Mouse (Mus musculus): ENCODE results near the gene 4930404H24Rik.

Gene 4930404H24Rik

DNA sequence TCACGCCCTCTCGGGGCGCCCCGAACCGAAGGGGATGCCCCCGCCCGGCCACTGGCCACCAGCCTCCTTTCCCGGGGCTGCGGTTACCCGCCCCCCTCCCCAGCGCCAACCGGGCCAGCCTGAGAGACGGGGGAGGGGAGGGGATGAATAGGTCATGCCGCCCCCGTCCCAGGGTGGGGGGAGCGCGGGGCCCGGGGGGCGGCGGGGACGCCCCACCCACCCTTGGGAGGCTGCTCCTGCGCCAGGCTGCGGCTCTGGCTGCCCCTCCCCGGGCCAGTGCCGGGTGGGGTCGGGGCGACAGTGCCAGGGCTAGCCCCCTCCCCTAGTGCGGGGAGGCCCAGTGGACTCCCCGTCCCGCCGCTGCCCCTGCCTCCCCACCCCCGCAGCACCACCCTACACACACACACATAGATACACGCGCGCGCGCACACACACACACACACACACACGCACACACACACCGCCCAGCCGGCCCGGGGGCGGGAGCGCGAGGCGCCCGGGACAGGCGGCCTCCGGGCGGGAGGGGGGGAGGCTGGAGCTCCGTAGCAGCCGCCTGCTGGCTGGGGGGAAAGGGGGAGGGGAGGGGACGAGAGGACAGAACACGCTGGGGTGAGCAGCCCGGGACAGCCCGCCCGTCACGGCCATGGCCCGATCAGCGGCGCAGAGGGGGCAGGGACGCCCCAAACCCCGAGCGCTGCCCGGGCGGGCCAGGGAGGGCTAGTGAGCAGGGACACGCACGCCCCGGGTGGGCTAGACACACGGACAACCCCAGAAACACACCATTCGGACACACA lies 36.2 kb downstream of the 4930404H24Rik start:
- no peak for ATAC-seq (ENCODE audit: insufficient number of reproducible peaks, low FRiP score, low TSS enrichment)

DNA sequence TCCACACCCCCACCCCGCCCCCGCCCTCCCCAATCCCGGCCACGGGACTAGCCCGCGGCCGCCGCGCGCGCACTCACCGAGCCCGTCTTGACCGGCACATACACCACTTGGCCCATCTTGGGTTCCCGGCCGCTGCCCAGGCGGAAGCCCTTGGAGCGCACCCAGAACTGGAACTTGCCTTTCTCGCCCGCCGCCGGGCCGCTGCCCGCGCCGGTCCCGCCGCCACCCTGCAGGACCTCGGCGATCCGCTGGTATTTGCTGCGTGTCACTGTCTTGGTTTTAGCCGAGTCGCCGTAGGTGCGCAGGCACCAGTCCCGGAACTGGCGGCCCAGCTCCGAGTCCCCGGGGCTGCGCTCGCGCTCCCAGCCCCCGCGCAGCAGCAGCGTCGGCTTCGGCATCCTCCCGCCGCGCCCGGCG lies 36.8 kb downstream of the 4930404H24Rik start:
- ATAC-seq (ENCODE audit: insufficient number of reproducible peaks, low FRiP score, low TSS enrichment) = peak; percentile 5; the same call in 1 of the 2 replicates

DNA sequence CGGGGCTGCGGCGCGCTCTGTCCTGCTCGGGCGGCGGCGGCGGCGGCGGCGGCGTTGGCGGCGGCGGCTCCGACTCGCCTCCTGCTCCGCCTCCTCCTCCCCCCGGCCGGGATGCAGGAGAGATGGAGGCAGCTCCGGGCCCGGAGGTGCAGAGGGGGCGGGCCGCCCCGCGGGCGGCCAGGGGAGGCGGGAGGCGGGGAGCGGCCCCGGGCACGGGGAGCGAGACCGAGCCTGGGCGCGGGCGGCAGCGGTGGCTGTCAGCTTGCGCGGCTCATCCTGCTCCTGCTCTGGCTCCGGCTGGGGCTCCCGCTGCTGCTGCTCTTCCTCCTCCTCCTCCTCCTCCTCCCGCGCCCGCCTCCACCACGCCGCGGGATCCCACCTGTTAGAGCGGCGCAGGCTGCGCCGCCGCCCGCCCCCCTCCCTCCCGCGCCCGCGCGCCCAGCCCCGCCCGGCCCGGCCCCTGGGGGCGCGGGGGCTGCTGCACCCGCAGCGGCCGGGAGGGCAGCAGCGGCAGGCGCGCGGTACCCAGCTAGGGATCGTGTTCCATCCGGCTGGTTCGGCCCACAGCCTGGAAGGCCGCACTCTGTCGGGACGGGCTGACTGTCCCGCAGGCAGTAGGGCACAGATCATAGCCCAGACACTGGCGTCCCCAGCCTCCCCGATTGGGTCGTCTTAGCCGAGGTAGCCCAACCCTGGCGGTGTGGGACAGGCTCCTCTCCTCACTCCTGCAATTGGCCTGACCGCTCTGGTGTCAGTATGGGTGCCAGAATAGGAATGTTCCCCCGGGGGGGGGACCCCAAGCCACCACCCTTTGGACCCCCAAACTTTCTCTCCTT lies 37.6 kb downstream of the 4930404H24Rik start, which contains the start of gene Nol4l:
Nol4l (minus strand) TSS at position 41 of the 836 bp plus-strand sequence.
- peak; percentile 46 for ATAC-seq (ENCODE audit: insufficient number of reproducible peaks, low FRiP score, low TSS enrichment)

DNA sequence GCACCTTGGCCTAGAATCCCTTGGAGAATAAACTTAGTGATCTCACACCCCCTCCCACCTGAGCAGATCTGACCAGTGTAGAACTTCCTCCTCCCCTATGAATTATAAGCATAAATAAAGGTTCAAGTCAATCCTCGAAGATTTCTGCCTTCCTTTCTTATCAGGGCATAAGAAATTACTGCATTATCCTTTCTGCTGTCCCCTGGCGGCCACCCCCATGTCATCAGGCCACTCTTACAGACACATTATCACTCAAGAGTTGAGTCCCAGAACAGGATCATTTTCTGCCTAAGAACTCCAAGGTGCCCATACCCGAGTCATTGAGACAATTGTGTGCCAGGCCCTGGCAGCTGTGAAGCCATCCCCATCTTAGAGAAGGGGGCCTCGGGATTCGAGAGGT lies 38.4 kb downstream of the 4930404H24Rik start:
- no peak for ATAC-seq (ENCODE audit: insufficient number of reproducible peaks, low FRiP score, low TSS enrichment)

DNA sequence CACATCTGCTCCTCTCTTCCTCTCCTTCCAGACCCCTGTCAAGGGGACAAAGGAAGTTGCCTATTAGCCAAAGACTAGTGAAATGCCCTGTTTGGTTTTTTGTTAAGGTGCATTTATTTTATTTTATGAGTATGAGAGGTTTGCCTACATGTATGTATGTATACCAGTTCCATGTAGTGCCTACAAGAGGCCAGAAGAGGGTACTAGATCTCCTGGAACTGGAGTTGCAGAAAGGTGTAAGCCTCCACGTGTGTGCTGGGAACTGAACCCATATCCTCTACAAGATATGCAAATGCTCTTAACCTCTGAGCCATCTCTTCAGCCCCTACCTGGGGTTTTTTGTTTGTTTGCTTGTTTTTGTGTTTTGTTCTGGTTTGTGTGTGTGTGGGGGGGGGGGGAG lies 41.4 kb downstream of the 4930404H24Rik start:
- ATAC-seq (ENCODE audit: insufficient number of reproducible peaks, low FRiP score, low TSS enrichment) = no peak

DNA sequence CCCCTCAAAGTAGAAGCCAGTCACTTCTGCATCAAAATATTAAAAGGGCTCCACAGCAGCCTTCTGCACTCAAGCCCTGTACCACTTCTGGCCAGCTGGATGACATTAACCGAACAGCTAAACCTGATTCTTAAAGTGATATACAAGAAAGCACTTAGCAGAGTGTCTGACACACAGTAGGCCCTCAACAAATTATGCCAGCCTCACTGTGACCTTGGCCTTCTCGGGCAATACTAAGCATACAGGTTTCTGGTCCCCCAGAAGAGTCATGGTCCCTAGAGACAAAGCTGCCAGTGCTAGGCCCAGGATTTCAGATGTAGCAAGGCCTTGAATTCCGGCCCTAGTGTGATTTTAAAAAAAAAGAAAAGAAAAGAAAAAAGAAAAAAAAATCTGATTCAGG lies 46.3 kb downstream of the 4930404H24Rik start:
- ATAC-seq (ENCODE audit: insufficient number of reproducible peaks, low FRiP score, low TSS enrichment) = no peak

DNA sequence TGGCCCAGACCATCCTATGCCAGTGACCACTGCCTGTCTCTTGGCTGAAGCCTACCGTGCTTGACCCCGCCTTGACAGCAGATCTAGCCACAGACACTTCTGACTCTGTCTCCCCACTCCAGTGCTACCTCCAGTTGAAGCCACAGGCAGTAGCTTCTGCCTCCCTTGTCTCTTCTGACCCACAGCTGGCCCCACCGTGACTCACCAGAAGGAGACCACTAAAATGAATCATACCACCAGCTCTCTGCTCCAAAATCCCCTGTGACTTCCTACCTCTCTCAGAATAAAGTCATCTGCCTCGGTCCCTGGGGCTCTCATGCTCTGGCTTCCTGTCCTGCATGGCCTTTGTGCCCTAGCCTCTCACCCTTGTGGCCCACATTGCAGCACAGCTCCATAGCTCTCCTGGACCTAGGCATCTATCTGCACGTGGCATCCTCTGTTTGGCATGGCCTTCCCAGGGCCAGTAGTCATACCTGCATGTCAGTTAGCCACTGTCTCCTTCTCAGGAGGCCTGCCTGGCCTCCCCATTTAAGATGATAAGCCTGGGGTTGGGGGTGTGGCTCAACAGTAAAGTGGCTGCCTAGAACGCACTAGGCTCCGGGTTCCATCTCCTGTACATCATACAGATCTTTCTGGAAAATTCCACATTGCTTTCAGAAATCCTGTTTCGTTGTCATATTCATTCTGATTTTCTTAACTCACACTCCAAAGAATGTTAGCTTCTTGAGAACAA lies 50.5 kb downstream of the 4930404H24Rik start:
- no peak for ATAC-seq (ENCODE audit: insufficient number of reproducible peaks, low FRiP score, low TSS enrichment)

Data from cerebellum, adult (tissue).